Mouse (Mus musculus): ENCODE results near the gene Rpl3l. TPM values are rescaled to one million over a fixed set of nuclear protein-coding genes. Genes with fewer than 3 reads are reported as not detected.
"Not testable (repeated sequence)": the region's sequence is repeated elsewhere in the genome, so short reads cannot be mapped to it uniquely, and the experiment has no call there.

Gene Rpl3l
- 0.19 and 0.29 TPM in 2 replicates for polyA plus RNA-seq (2012; rRNA removed)

- no peak for DNase-seq (ENCODE audit: low spot score)
Measured at GRCm38 (mm10) chr17:24727618-24728017, at the start of gene Rpl3l. TSS of gene Rpl3l (plus strand) at chr17:24727820.

GRCm38 (mm10) chr17:24686514-24686913 is 41.1 kb upstream of the Rpl3l start:
- DNase-seq (ENCODE audit: low spot score): no peak

GRCm38 (mm10) chr17:24687146-24687595 is 40.4 kb upstream of the Rpl3l start:
- no peak for DNase-seq (ENCODE audit: low spot score)

- no peak for DNase-seq (ENCODE audit: low spot score)
Measured at GRCm38 (mm10) chr17:24687599-24687998, 40.0 kb upstream of the Rpl3l start.

GRCm38 (mm10) chr17:24689251-24690081 is 38.2 kb upstream of the Rpl3l start, which contains the start of gene Syngr3:
TSS of gene Syngr3 (minus strand) at chr17:24689955.
- DNase-seq (ENCODE audit: low spot score): peak; percentile 18

GRCm38 (mm10) chr17:24692385-24692784 is 35.2 kb upstream of the Rpl3l start:
- peak; percentile 17 for DNase-seq (ENCODE audit: low spot score)

- DNase-seq (ENCODE audit: low spot score): no peak
Measured at GRCm38 (mm10) chr17:24695326-24696010, 32.2 kb upstream of the Rpl3l start.

GRCm38 (mm10) chr17:24696011-24696697 is 31.5 kb upstream of the Rpl3l start, which contains the start of the genes Gfer and Noxo1:
TSS of gene Gfer (minus strand) at chr17:24696156.
TSS of gene Noxo1 (plus strand) at chr17:24696234.
- DNase-seq (ENCODE audit: low spot score): peak; percentile 83

GRCm38 (mm10) chr17:24697985-24698384 is 29.6 kb upstream of the Rpl3l start:
- no peak for DNase-seq (ENCODE audit: low spot score)

GRCm38 (mm10) chr17:24698715-24699114 is 28.9 kb upstream of the Rpl3l start:
- DNase-seq (ENCODE audit: low spot score): peak; percentile 17

GRCm38 (mm10) chr17:24699473-24699872 is 28.1 kb upstream of the Rpl3l start:
- peak; percentile 13 for DNase-seq (ENCODE audit: low spot score)

GRCm38 (mm10) chr17:24701251-24701650 is 26.4 kb upstream of the Rpl3l start:
- DNase-seq (ENCODE audit: low spot score): peak; percentile 15

GRCm38 (mm10) chr17:24705821-24706220 is 21.8 kb upstream of the Rpl3l start:
- no peak for DNase-seq (ENCODE audit: low spot score)

- DNase-seq (ENCODE audit: low spot score): peak; percentile 86
Measured at GRCm38 (mm10) chr17:24706982-24707800, 20.4 kb upstream of the Rpl3l start, which contains the start of gene Tbl3. TSS of gene Tbl3 (minus strand) at chr17:24707660.

GRCm38 (mm10) chr17:24707801-24708425 is 19.7 kb upstream of the Rpl3l start:
- no peak for DNase-seq (ENCODE audit: low spot score)

GRCm38 (mm10) chr17:24708646-24709045 is 19.0 kb upstream of the Rpl3l start:
- DNase-seq (ENCODE audit: low spot score): no peak

GRCm38 (mm10) chr17:24715556-24715955 is 12.1 kb upstream of the Rpl3l start:
- no peak for DNase-seq (ENCODE audit: low spot score)

GRCm38 (mm10) chr17:24716166-24716682 is 11.4 kb upstream of the Rpl3l start:
- no peak for DNase-seq (ENCODE audit: low spot score)

GRCm38 (mm10) chr17:24717943-24718342 is 9.7 kb upstream of the Rpl3l start, which contains the start of the genes Rnf151 and Rps2:
TSS of gene Rnf151 (minus strand) at chr17:24718063.
TSS of gene Rps2 (plus strand) at chr17:24718116.
- no peak for DNase-seq (ENCODE audit: low spot score)

- DNase-seq (ENCODE audit: low spot score): not testable (repeated sequence)
Measured at GRCm38 (mm10) chr17:24718938-24719337, 8.7 kb upstream of the Rpl3l start.
